Mouse (Mus musculus): Measurements from ENCODE around the gene Trmo.

DNA sequence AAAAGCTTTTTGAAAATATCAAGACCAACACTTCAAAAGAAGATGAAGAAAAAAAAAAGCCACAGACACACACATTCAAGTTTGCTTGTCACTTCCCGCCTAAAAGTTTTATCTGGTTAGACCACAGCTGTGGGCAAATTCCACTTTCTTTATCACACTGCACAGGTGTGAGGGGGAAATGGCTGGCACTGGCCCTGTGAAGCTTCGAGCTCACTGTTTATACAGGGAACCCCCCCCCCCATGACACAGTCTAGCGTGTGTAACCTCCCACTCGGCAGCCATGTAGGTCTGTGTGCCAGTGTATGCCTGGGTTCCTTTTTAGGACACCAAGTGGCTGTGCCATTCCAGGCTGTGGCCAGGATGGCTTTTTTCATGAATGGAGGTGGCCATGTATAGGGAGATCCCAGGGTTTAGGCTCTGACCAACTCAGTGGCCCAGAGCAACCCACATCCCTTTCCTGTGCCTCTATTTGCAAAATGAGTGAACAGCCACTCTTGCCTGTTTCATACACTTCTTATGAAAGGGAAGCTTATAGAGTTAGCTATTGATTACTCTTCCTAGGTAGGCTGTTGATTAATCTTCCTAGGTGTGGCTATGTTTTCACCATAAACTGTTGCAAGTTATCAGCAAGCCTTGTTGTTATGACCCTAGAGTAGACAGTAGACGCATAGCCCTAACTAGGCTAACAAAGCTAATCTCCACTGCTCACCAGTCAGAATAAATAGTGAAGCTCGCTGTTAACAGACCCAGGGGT is 15.0 kb upstream of the Trmo start:
- TF ChIP-seq CTCF (IDR thresholded peaks at IDR 0.05; ENCODE audit: borderline replicate concordance, extremely low read depth, insufficient read depth, insufficient read length) (no peak), POLR2A (IDR thresholded peaks at IDR 0.05; ENCODE audit: borderline replicate concordance, extremely low read depth, insufficient read depth, insufficient read length, poor library complexity, severe bottlenecking) (no peak)

Data from brain, embryonic 14.5 days (tissue).